Mouse (Mus musculus): ENCODE measurements at regions not wholly inside any gene's neighbourhood (a gene's known extent, or its start where the extent isn't known, plus 50 kb on each side); places are given as distances from the start of the nearest gene placed in this dataset.
"Not testable (repeated sequence)": the region's sequence is repeated elsewhere in the genome, so short reads cannot be mapped to it uniquely, and the experiment has no call there.

GRCm38 (mm10) chr5:77916375-77916774 is 508.5 kb upstream of the Igfbp7 start:
- no peaks in the 10 kb centered on the region for H3K27me3 ChIP-seq (ENCODE audit: control insufficient read depth, insufficient read depth, low read length)
- no peaks in the 10 kb centered on the region for H3K36me3 ChIP-seq (ENCODE audit: control insufficient read depth, insufficient read depth, low read length)
- no peak overlapping the region for H3K4me3 ChIP-seq (replicated peaks; ENCODE audit: low read depth, low read length)
- no peak overlapping the region for H3K4me2 ChIP-seq (ENCODE audit: low read length)
- no peak for DNase-seq
- peaks cover 9% of the 10 kb centered on the region; the same call in 1 of the 2 replicates for H3K4me1 ChIP-seq (ENCODE audit: control insufficient read depth, insufficient read depth, low read length)
- ATAC-seq (ENCODE audit: low FRiP score, low TSS enrichment), result no peak
- no peak overlapping the region for H3K27ac ChIP-seq (replicated peaks; ENCODE audit: low read depth, low read length)
- no peak overlapping the region for H3K9ac ChIP-seq (replicated peaks; ENCODE audit: low read length)
- H3K9me3 ChIP-seq (ENCODE audit: control insufficient read depth, low read length), result no peaks in the 10 kb centered on the region
- WGBS, result 34% methylated on average over 2 of the region's 2 CpGs

- peak; percentile 49 for DNase-seq
These were observed 501.4 kb upstream of the Igfbp7 start for GRCm38 (mm10) chr5:77909218-77909617.

GRCm38 (mm10) chr5:77892024-77892423 is 484.2 kb upstream of the Igfbp7 start:
- not testable (repeated sequence) for H3K27ac ChIP-seq (replicated peaks; ENCODE audit: low read depth, low read length); H3K9ac ChIP-seq (replicated peaks; ENCODE audit: low read length); H3K9me3 ChIP-seq (ENCODE audit: control insufficient read depth, low read length); ATAC-seq (ENCODE audit: low FRiP score, low TSS enrichment); H3K4me3 ChIP-seq (replicated peaks; ENCODE audit: low read depth, low read length); H3K4me1 ChIP-seq (ENCODE audit: control insufficient read depth, insufficient read depth, low read length); H3K36me3 ChIP-seq (ENCODE audit: control insufficient read depth, insufficient read depth, low read length); H3K4me2 ChIP-seq (ENCODE audit: low read length); H3K27me3 ChIP-seq (ENCODE audit: control insufficient read depth, insufficient read depth, low read length); DNase-seq
- WGBS, result 63% methylated on average over 2 of the region's 2 CpGs

More at GRCm38 (mm10) chr5:77909218-77909617, 501.4 kb upstream of the Igfbp7 start:
- Histone ChIP-seq H3K27me3 (ENCODE audit: control insufficient read depth, insufficient read depth, low read length) (no peaks in the 10 kb centered on the region), H3K4me1 (ENCODE audit: control insufficient read depth, insufficient read depth, low read length) (no peaks in the 10 kb centered on the region), H3K9me3 (ENCODE audit: control insufficient read depth, low read length) (no peaks in the 10 kb centered on the region), H3K9ac (replicated peaks; ENCODE audit: low read length) (no peak overlapping the region), H3K27ac (replicated peaks; ENCODE audit: low read depth, low read length) (no peak overlapping the region), H3K36me3 (ENCODE audit: control insufficient read depth, insufficient read depth, low read length) (no peaks in the 10 kb centered on the region), H3K4me3 (replicated peaks; ENCODE audit: low read depth, low read length) (no peak overlapping the region), H3K4me2 (ENCODE audit: low read length) (no peak overlapping the region)
- no peak for ATAC-seq (ENCODE audit: low FRiP score, low TSS enrichment)
- WGBS, result 56% methylated on average over 6 of the region's 6 CpGs

GRCm38 (mm10) chr5:77888534-77888933 is 480.7 kb upstream of the Igfbp7 start:
- Histone ChIP-seq H3K27ac (replicated peaks; ENCODE audit: low read depth, low read length) (no peak overlapping the region), H3K4me3 (replicated peaks; ENCODE audit: low read depth, low read length) (no peak overlapping the region), H3K4me2 (ENCODE audit: low read length) (no peak overlapping the region), H3K27me3 (ENCODE audit: control insufficient read depth, insufficient read depth, low read length) (no peaks in the 10 kb centered on the region), H3K36me3 (ENCODE audit: control insufficient read depth, insufficient read depth, low read length) (no peaks in the 10 kb centered on the region), H3K4me1 (ENCODE audit: control insufficient read depth, insufficient read depth, low read length) (peaks cover 7% of the 10 kb centered on the region; the same call in 1 of the 2 replicates), H3K9ac (replicated peaks; ENCODE audit: low read length) (no peak overlapping the region), H3K9me3 (ENCODE audit: control insufficient read depth, low read length) (no peaks in the 10 kb centered on the region)
- WGBS, result 90% methylated on average over 9 of the region's 9 CpGs
- DNase-seq (no peak), ATAC-seq (ENCODE audit: low FRiP score, low TSS enrichment) (no peak; the same call in 1 of the 2 replicates)

GRCm38 (mm10) chr5:77871403-77871802 is 463.6 kb upstream of the Igfbp7 start:
- Histone ChIP-seq H3K4me3 (replicated peaks; ENCODE audit: low read depth, low read length) (no peak overlapping the region), H3K27ac (replicated peaks; ENCODE audit: low read depth, low read length) (no peak overlapping the region), H3K4me2 (ENCODE audit: low read length) (no peak overlapping the region), H3K9ac (replicated peaks; ENCODE audit: low read length) (no peak overlapping the region), H3K27me3 (ENCODE audit: control insufficient read depth, insufficient read depth, low read length) (no peaks in the 10 kb centered on the region), H3K36me3 (ENCODE audit: control insufficient read depth, insufficient read depth, low read length) (no peaks in the 10 kb centered on the region), H3K4me1 (ENCODE audit: control insufficient read depth, insufficient read depth, low read length) (no peaks in the 10 kb centered on the region), H3K9me3 (ENCODE audit: control insufficient read depth, low read length) (no peaks in the 10 kb centered on the region)
- no peak for DNase-seq
- WGBS, result 84% methylated on average over 5 of the region's 5 CpGs
- no peak for ATAC-seq (ENCODE audit: low FRiP score, low TSS enrichment)

- ATAC-seq (ENCODE audit: low FRiP score, low TSS enrichment) (no peak), DNase-seq (peak; percentile 55)
- no peaks in the 10 kb centered on the region for H3K9me3 ChIP-seq (ENCODE audit: control insufficient read depth, low read length)
- no peak overlapping the region for H3K4me2 ChIP-seq (ENCODE audit: low read length)
- H3K27me3 ChIP-seq (ENCODE audit: control insufficient read depth, insufficient read depth, low read length), result no peaks in the 10 kb centered on the region
- H3K4me1 ChIP-seq (ENCODE audit: control insufficient read depth, insufficient read depth, low read length), result no peaks in the 10 kb centered on the region
- H3K9ac ChIP-seq (replicated peaks; ENCODE audit: low read length), result no peak overlapping the region
- H3K36me3 ChIP-seq (ENCODE audit: control insufficient read depth, insufficient read depth, low read length), result no peaks in the 10 kb centered on the region
- no peak overlapping the region for H3K27ac ChIP-seq (replicated peaks; ENCODE audit: low read depth, low read length)
- 67% methylated on average over 7 of the region's 7 CpGs for WGBS
- no peak overlapping the region for H3K4me3 ChIP-seq (replicated peaks; ENCODE audit: low read depth, low read length)
These were observed 457.5 kb upstream of the Igfbp7 start for GRCm38 (mm10) chr5:77865342-77865741.

GRCm38 (mm10) chr5:77855191-77855590 is 447.4 kb upstream of the Igfbp7 start:
- peak; percentile 43 for DNase-seq
- Histone ChIP-seq H3K9ac (replicated peaks; ENCODE audit: low read length) (no peak overlapping the region), H3K36me3 (ENCODE audit: control insufficient read depth, insufficient read depth, low read length) (no peaks in the 10 kb centered on the region), H3K4me2 (ENCODE audit: low read length) (no peak overlapping the region), H3K4me3 (replicated peaks; ENCODE audit: low read depth, low read length) (no peak overlapping the region), H3K4me1 (ENCODE audit: control insufficient read depth, insufficient read depth, low read length) (0 out of 2 replicates have a peak, but pooled peaks cover 4% of the 10 kb centered on the region), H3K9me3 (ENCODE audit: control insufficient read depth, low read length) (no peaks in the 10 kb centered on the region), H3K27ac (replicated peaks; ENCODE audit: low read depth, low read length) (no peak overlapping the region), H3K27me3 (ENCODE audit: control insufficient read depth, insufficient read depth, low read length) (no peaks in the 10 kb centered on the region)
- ATAC-seq (ENCODE audit: low FRiP score, low TSS enrichment), result no peak
- 68% methylated on average over 6 of the region's 6 CpGs for WGBS

GRCm38 (mm10) chr5:77853999-77854784 is 446.4 kb upstream of the Igfbp7 start:
- Histone ChIP-seq H3K9me3 (ENCODE audit: control insufficient read depth, low read length) (no peaks in the 10 kb centered on the region), H3K4me3 (replicated peaks; ENCODE audit: low read depth, low read length) (no peak overlapping the region), H3K36me3 (ENCODE audit: control insufficient read depth, insufficient read depth, low read length) (no peaks in the 10 kb centered on the region), H3K4me2 (ENCODE audit: low read length) (no peak overlapping the region), H3K4me1 (ENCODE audit: control insufficient read depth, insufficient read depth, low read length) (0 out of 2 replicates have a peak, but pooled peaks cover 4% of the 10 kb centered on the region), H3K27me3 (ENCODE audit: control insufficient read depth, insufficient read depth, low read length) (no peaks in the 10 kb centered on the region), H3K9ac (replicated peaks; ENCODE audit: low read length) (no peak overlapping the region), H3K27ac (replicated peaks; ENCODE audit: low read depth, low read length) (peak overlapping the region; percentile 45; the same call in 1 of the 2 replicates)
- DNase-seq, result peak; percentile 61
- ATAC-seq (ENCODE audit: low FRiP score, low TSS enrichment), result no peak
- 54% methylated on average over 12 of the region's 12 CpGs for WGBS

- DNase-seq, result no peak
- Histone ChIP-seq H3K4me1 (ENCODE audit: control insufficient read depth, insufficient read depth, low read length) (0 out of 2 replicates have a peak, but pooled peaks cover 4% of the 10 kb centered on the region), H3K9ac (replicated peaks; ENCODE audit: low read length) (no peak overlapping the region), H3K36me3 (ENCODE audit: control insufficient read depth, insufficient read depth, low read length) (no peaks in the 10 kb centered on the region), H3K4me3 (replicated peaks; ENCODE audit: low read depth, low read length) (no peak overlapping the region), H3K4me2 (ENCODE audit: low read length) (no peak overlapping the region), H3K27ac (replicated peaks; ENCODE audit: low read depth, low read length) (no peak overlapping the region), H3K9me3 (ENCODE audit: control insufficient read depth, low read length) (no peaks in the 10 kb centered on the region), H3K27me3 (ENCODE audit: control insufficient read depth, insufficient read depth, low read length) (no peaks in the 10 kb centered on the region)
- ATAC-seq (ENCODE audit: low FRiP score, low TSS enrichment), result no peak
- 95% methylated on average over 3 of the region's 3 CpGs for WGBS
These were observed 443.8 kb upstream of the Igfbp7 start for GRCm38 (mm10) chr5:77851645-77852044.
